Mouse (Mus musculus) forebrain, embryonic 14.5 days (tissue): ENCODE data around the gene Ccs. TPM values are rescaled to one million over a fixed set of nuclear protein-coding genes. Genes with fewer than 3 reads are reported as not detected.
"Not testable (repeated sequence)": the region's sequence is repeated elsewhere in the genome, so short reads cannot be mapped to it uniquely, and the experiment has no call there.

Experiments used
- ATAC-seq: fragments of 200-750 bp; cut with Nextera tagmentation; 2 replicates; pipeline ENCODE4 v1.8.0; 2017; ENCODE audit warnings: mild to moderate bottlenecking, moderate library complexity
- DNase-seq: peaks from one replicate; pipeline ENCODE4 v3.0.0-alpha.2; 2015; ENCODE audit warnings: low spot score
- H3K27ac ChIP-seq: fragments of 300-500 bp; sonication (generic); 2 replicates; pipeline ENCODE4 v1.5.1; 2014; ENCODE audit warnings: low read depth, mild to moderate bottlenecking, control low read depth, low read length, moderate library complexity
- H3K27me3 ChIP-seq: fragments of 300-500 bp; sonication (generic); replicated peaks from 2 replicates; pipeline ENCODE4 v1.6.1; 2014; ENCODE audit warnings: low read length, control low read depth, mixed read lengths; ENCODE audit not compliant: control insufficient read depth, insufficient read depth
- H3K36me3 ChIP-seq: fragments of 300-500 bp; sonication (generic); 2 replicates; pipeline ENCODE4 v1.6.1; 2014; ENCODE audit warnings: low read length, control low read depth; ENCODE audit not compliant: control insufficient read depth, insufficient read depth
- H3K4me1 ChIP-seq: fragments of 300-500 bp; sonication (generic); 2 replicates; pipeline ENCODE4 v1.6.1; 2014; ENCODE audit warnings: antibody characterized with exemption, low read length, control low read depth; ENCODE audit not compliant: control insufficient read depth, insufficient read depth
- H3K4me2 ChIP-seq: fragments of 300-500 bp; sonication (generic); 2 replicates; pipeline ENCODE4 v1.6.1; 2014; ENCODE audit warnings: mild to moderate bottlenecking, control low read depth, low read length
- H3K4me3 ChIP-seq: fragments of 300-500 bp; sonication (generic); 2 replicates; pipeline ENCODE4 v1.5.1; 2014; ENCODE audit warnings: low read depth, low read length, control low read depth
- H3K9ac ChIP-seq: fragments of 300-500 bp; sonication (generic); 2 replicates; pipeline ENCODE4 v1.6.1; 2014; ENCODE audit warnings: mild to moderate bottlenecking, low read length, control low read depth, moderate library complexity
- H3K9me3 ChIP-seq: fragments of 300-500 bp; sonication (generic); replicated peaks from 2 replicates; pipeline ENCODE4 v1.6.1; 2016; ENCODE audit warnings: low read length, control low read depth, mixed read lengths; ENCODE audit not compliant: control insufficient read depth
- WGBS: fragments of 180-500 bp; shearing (Covaris S2); extraction: QIAGEN DNeasy Blood & Tissue Kit; methylation state at CpG from one replicate; pipeline ENCODE4 v1.1.7; 2014; 5-methylcytosine and 5-hydroxymethylcytosine counted together
- polyA plus RNA-seq: library from polyadenylated mRNA; unstranded; fragments of >200 nt; fragmentation: Nextera tagmentation; extraction: Ambion mirVana; gene quantifications from 2 replicates; pipeline ENCODE4 v1.2.1, GENCODE M21; 2014

The Ccs gene
- polyA plus RNA-seq, 1 experiment from 2014 or later = 40.1 TPM

DNA sequence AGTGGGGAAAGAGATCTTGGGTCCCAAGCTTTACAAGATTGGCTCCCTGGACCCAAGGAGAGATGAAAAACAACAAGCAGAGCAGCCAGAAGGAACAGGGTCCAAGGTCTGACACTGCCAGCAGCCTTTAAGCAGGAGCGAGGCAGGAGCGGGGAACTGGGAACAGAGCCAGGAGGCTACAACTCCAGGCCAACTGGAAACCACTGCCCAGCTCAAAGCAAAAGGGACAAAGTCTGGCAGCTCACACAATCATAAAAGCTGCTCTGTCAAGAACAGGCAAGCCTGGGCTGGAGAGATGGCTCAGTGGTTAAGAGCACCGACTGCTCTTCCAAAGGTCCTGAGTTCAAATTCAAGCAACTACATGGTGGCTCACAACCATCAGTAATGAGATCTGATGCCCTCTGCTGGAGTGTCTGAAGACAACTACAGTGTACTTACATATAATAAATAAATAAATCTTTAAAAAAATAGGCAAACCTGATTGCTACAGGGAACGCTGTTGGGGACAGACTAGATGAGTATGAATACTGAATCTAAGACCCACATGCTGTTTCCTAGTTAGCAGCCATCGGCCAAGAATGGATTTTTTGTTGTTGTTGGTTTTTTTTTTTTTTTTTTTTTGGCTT, 18.3 kb downstream of the Ccs start:
- peaks cover 6% of the 10 kb centered on the region; the same call in 1 of the 2 replicates for H3K36me3 ChIP-seq
- ATAC-seq (0 out of 2 replicates have a peak, but pooled peaks have one; percentile 54), DNase-seq (peak; percentile 74)
- no peak overlapping the region for H3K27ac ChIP-seq
- no peak overlapping the region for H3K4me3 ChIP-seq
- H3K27me3 ChIP-seq = no peaks in the 10 kb centered on the region
- no peak overlapping the region for H3K4me2 ChIP-seq
- H3K9ac ChIP-seq = no peak overlapping the region
- H3K9me3 ChIP-seq = no peaks in the 10 kb centered on the region
- H3K4me1 ChIP-seq = no peaks in the 10 kb centered on the region
- WGBS = 62% methylated on average over 5 of the region's 5 CpGs

DNA sequence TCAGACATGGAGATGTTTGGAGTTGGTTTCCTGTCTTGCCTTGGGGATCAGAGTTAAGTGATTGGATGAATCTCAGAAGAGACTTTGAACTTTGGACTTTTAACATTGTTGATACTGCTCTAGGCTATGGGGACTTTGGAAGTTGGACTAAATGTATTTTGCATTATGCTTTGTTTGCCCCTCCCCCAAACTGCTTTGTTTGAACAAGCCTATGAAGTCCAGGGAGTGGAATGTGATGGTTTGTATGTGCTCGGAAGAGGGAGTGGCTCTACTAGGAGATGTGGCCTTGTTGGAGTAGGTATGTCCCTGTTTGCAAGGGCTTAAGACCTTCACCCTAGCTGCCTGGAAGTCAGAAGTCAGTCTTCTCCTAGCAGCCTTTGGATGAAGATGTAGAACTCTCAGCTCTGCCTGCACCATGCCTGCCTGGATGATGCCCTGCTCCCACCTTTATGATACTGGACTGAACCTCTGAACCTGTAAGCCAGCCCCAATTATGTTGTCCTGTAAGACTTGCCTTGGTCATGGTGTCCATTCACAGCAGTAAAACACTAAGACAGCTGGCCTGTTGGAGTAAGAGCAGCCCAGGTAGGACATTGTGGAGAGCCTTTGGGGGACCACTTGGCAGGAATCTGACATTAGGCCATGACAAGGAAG, 21.8 kb downstream of the Ccs start:
- WGBS = 78% methylated on average over 1 of the region's 1 CpGs
- Histone ChIP-seq H3K9me3 (0 out of 2 replicates have a peak, but pooled peaks cover 2% of the 10 kb centered on the region), H3K4me1 (peaks cover under 1% of the 10 kb centered on the region; the same call in 1 of the 2 replicates)

DNA sequence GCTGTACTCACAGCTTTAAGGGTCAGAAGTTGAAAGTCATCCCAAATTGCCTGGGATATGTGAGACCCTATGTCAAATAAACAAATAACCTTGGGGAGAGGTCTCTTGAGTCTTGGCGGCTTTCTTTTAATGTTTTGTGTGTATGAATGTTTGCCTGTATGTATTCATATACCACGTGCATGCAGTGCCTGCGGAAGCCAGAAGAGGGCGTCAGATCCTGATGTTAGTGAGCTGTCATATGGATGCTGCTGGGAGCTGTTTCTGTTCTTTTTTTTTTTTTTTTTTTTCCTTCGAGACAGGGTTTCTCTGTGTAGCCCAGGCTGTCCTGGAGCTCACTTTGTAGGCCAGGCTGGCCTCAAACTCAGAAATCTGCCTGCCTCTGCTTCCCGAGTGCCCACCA, 26.1 kb downstream of the Ccs start:
- no peaks in the 10 kb centered on the region for H3K27me3 ChIP-seq
- H3K9ac ChIP-seq = no peak overlapping the region
- no peak overlapping the region for H3K4me2 ChIP-seq
- DNase-seq (no peak), ATAC-seq (no peak)
- no peaks in the 10 kb centered on the region for H3K36me3 ChIP-seq
- no peak overlapping the region for H3K4me3 ChIP-seq
- no peak overlapping the region for H3K27ac ChIP-seq
- 0 out of 2 replicates have a peak, but pooled peaks cover 2% of the 10 kb centered on the region for H3K9me3 ChIP-seq
- 72% methylated on average over 6 of the region's 6 CpGs for WGBS
- H3K4me1 ChIP-seq = peaks cover 17% of the 10 kb centered on the region

More for the DNA sequence above, 21.8 kb downstream of the Ccs start:
- Histone ChIP-seq H3K36me3 (no peaks in the 10 kb centered on the region), H3K27ac (no peak overlapping the region), H3K4me3 (no peak overlapping the region), H3K27me3 (no peaks in the 10 kb centered on the region), H3K4me2 (no peak overlapping the region), H3K9ac (no peak overlapping the region)
- DNase-seq (no peak), ATAC-seq (no peak)

DNA sequence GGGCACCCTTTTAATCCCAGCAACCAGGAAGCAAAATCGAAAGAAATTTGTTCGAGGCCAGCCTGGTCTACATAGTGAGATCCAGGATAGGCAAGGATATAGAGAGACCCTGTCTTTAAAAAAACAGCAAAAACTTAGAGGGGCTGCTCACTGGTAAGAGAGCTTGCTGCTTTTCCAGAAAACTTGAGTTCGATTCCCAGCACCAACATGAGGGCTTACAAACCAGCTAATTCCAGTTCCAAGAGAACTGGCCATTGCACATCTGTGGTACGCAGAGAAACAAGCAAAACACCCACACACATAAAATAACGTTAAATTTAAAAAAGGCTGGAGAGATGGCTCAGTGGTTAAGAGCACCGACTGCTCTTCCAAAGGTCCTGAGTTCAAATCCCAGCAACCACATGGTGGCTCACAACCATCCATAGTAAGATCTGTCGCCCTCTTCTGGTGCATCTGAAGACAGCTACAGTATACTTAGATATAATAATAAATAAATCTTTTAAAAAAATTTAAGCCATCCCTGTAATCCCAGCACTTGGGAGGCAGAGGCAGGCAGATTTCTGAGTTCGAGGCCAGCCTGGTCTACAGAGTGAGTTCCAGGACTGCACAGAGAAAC, 26.7 kb downstream of the Ccs start:
- Histone ChIP-seq H3K9ac (peak overlapping the region; percentile 84), H3K4me2 (peak overlapping the region; percentile 88), H3K27ac (peak overlapping the region; percentile 86; the same call in 1 of the 2 replicates), H3K4me1 (peaks cover 17% of the 10 kb centered on the region), H3K4me3 (peak overlapping the region; percentile 79)
- ATAC-seq, DNase-seq, H3K27me3 ChIP-seq, H3K9me3 ChIP-seq, H3K36me3 ChIP-seq: not testable (repeated sequence)
- WGBS = 79% methylated on average over 8 of the region's 8 CpGs

DNA sequence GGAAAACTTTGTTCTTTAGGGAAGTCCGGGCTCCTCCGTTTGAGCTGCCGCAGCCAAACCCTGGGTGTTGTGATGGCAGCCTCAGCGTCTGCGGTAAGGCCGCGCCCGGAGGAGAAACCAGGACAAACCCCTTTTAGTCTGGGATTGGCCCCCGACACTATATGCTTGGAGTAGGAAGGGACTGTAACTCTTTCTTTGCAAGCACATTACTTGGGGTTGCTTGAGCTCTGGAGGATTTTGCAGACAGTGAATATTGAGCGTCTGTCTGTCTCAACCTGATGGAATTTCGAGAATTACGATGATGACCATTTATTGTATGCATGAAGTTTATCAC, 27.3 kb downstream of the Ccs start:
- H3K9ac ChIP-seq = peak overlapping the region; percentile 84
- peak; percentile 28 for ATAC-seq
- peak overlapping the region; percentile 88 for H3K4me2 ChIP-seq
- H3K36me3 ChIP-seq = no peaks in the 10 kb centered on the region
- no peaks in the 10 kb centered on the region for H3K27me3 ChIP-seq
- H3K4me1 ChIP-seq = peaks cover 17% of the 10 kb centered on the region
- WGBS = 5% methylated on average over 12 of the region's 12 CpGs
- DNase-seq = no peak
- H3K9me3 ChIP-seq = 0 out of 2 replicates have a peak, but pooled peaks cover 2% of the 10 kb centered on the region
- peak overlapping the region; percentile 86 for H3K27ac ChIP-seq
- peak overlapping the region; percentile 79 for H3K4me3 ChIP-seq

DNA sequence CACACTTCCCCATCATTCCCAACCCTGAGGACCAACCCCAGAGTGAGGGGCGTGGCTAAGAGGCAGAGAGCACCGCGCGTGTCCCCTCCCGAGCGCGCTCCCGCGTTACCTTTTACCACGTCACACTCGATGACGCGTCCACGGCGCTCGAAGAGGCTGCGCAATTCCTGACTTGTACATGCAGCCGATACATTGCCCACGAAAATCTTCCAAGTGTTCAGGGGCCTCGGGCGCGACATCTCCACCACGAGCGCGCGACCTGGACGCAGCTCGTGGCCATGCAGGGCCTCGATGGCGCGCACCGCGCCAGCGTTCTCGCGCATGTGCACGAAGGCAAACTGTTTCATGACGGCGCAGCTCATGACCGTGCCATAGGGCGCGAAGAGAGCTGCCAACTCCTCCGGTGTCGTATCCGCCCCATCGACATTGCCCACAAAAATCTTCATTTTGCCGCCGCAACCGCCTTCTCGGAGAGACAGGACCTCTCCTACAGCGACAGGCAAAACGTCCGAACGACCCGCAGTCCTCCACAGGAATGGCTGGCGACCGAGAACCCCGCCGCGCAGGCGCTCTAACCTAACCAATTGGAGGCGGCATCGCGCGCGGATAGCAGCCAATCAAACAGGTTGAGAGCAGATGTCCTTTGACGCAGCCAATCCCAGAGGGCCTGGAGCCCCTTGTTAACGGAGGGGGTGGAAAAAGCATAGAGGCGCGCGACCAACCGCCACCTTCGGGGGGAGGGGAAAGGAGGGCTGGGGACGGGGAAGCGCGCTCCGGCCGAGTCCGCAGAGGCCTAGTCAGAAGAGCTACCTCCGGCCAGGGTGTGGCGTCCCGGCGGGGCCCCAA, 27.8 kb downstream of the Ccs start, which contains the start of the genes Gm21992 and Rbm14:
TSS of gene Gm21992 (minus strand) at position 550 of the 846 bp plus-strand sequence.
TSS of gene Rbm14 (minus strand) at position 572 of the 846 bp plus-strand sequence.
- under 1% methylated on average over 83 of the region's 83 CpGs for WGBS
- peak within 1 kb of the TSS; percentile 84 for H3K9ac ChIP-seq
- ATAC-seq (peak; percentile 99), DNase-seq (peak; percentile 99)
- peak within 1 kb of the TSS; percentile 79 for H3K4me3 ChIP-seq
- no peaks in the 10 kb centered on the region for H3K36me3 ChIP-seq
- peak within 1 kb of the TSS; percentile 87 for H3K27ac ChIP-seq
- H3K4me1 ChIP-seq = peaks cover 17% of the 10 kb centered on the region
- no peaks in the 10 kb centered on the region for H3K27me3 ChIP-seq
- 0 out of 2 replicates have a peak, but pooled peaks cover 2% of the 10 kb centered on the region for H3K9me3 ChIP-seq
- peak within 1 kb of the TSS; percentile 88 for H3K4me2 ChIP-seq

DNA sequence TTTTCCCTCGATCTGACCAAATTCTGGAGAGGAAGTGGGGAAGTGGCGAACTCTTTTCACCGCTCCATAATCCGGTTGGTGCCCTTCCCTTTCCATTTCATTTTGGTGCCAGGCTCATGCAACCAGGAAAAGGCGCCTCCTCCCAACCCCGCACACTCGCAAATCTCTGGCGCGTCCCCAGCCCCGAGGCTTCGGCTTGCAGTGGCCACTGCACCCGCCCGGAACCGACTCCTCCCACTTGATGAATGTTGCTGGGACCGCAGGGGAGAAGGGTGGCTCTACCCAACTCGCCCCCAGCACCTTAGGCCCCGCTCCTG, 28.4 kb downstream of the Ccs start:
- peak overlapping the region; percentile 87 for H3K27ac ChIP-seq
- H3K9ac ChIP-seq = peak overlapping the region; percentile 84
- peaks cover 17% of the 10 kb centered on the region for H3K4me1 ChIP-seq
- H3K36me3 ChIP-seq = no peaks in the 10 kb centered on the region
- H3K27me3 ChIP-seq = no peaks in the 10 kb centered on the region
- under 1% methylated on average over 17 of the region's 17 CpGs for WGBS
- 0 out of 2 replicates have a peak, but pooled peaks cover 2% of the 10 kb centered on the region for H3K9me3 ChIP-seq
- peak overlapping the region; percentile 79 for H3K4me3 ChIP-seq
- ATAC-seq (no peak), DNase-seq (no peak)
- H3K4me2 ChIP-seq = peak overlapping the region; percentile 88

DNA sequence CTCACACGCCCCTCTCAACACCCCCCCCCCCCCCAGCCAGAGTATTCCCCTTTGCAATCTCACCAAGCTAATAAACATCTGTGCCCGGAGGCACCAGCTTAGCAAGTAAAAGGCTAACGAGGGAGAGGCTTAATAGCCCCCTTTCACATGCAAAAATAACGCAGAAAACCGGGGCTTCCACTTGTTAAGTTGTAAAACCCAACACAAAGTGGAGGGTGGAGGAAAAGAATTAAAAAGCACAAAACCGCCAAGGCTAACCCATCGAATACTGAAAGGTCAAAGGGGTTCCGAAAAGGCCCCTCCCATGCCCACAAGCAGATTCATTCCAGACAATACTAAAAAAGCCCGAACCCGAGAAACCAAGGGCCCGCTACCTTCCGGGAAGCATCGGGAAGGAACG, 28.8 kb downstream of the Ccs start:
- H3K27ac ChIP-seq = peak overlapping the region; percentile 87; the same call in 1 of the 2 replicates
- ATAC-seq (no peak), DNase-seq (no peak)
- peak overlapping the region; percentile 79 for H3K4me3 ChIP-seq
- WGBS = under 1% methylated on average over 14 of the region's 14 CpGs
- peak overlapping the region; percentile 84 for H3K9ac ChIP-seq
- no peaks in the 10 kb centered on the region for H3K27me3 ChIP-seq
- H3K36me3 ChIP-seq = no peaks in the 10 kb centered on the region
- 0 out of 2 replicates have a peak, but pooled peaks cover under 1% of the 10 kb centered on the region for H3K9me3 ChIP-seq
- H3K4me1 ChIP-seq = peaks cover 17% of the 10 kb centered on the region
- peak overlapping the region; percentile 88 for H3K4me2 ChIP-seq
